Mouse (Mus musculus) liver, adult 2 months (tissue): ENCODE results near the gene Cdca8. TPM values are rescaled to one million over a fixed set of nuclear protein-coding genes. Genes with fewer than 3 reads are reported as not detected.

Experiments used
- DNase-seq: peaks from one replicate; pipeline ENCODE4 v3.0.0-alpha.2; 2011; ENCODE audit warnings: low read depth, low spot score; ENCODE audit errors: extremely low read depth
- H3K27ac ChIP-seq: fragments of 200-500 bp; replicated peaks from 2 replicates; pipeline ENCODE4 v1.5.1; 2012; ENCODE audit warnings: low read depth, mild to moderate bottlenecking, control low read depth, inconsistent platforms, low read length; ENCODE audit not compliant: insufficient read depth
- H3K27me3 ChIP-seq: fragments of 200-500 bp; 2 replicates; pipeline ENCODE4 v1.6.1; 2012; ENCODE audit warnings: mild to moderate bottlenecking, moderate library complexity, low read length, inconsistent platforms; ENCODE audit not compliant: control insufficient read depth, insufficient read depth
- H3K36me3 ChIP-seq: fragments of 200-500 bp; 2 replicates; pipeline ENCODE4 v1.6.1; 2012; ENCODE audit warnings: low read length, inconsistent platforms; ENCODE audit not compliant: control insufficient read depth, insufficient read depth
- H3K4me1 ChIP-seq: fragments of 200-500 bp; 2 replicates; pipeline ENCODE4 v1.6.1; 2011; ENCODE audit warnings: low read length; ENCODE audit not compliant: control insufficient read depth, insufficient read depth
- H3K4me3 ChIP-seq: fragments of 200-500 bp; 2 replicates; pipeline ENCODE4 v1.5.1; 2011; ENCODE audit warnings: low read depth, mild to moderate bottlenecking, control low read depth, low read length, moderate library complexity; ENCODE audit not compliant: insufficient read depth
- H3K79me2 ChIP-seq: fragments of 200-500 bp; 2 replicates; pipeline ENCODE4 v1.6.1; 2012; ENCODE audit warnings: inconsistent platforms, mild to moderate bottlenecking, low read length, moderate library complexity; ENCODE audit not compliant: control insufficient read depth, insufficient read depth
- H3K9ac ChIP-seq: fragments of 200-500 bp; 2 replicates; pipeline ENCODE4 v1.6.1; 2012; ENCODE audit warnings: low read depth, mild to moderate bottlenecking, control low read depth, inconsistent platforms, low read length
- CTCF ChIP-seq: fragments of 200-500 bp; IDR thresholded peaks from 2 replicates; pipeline ENCODE4 v1.5.1; 2011; ENCODE audit warnings: low read depth, low read length, control low read depth
- POLR2A ChIP-seq: fragments of 200-500 bp; IDR thresholded peaks from 2 replicates; pipeline ENCODE4 v1.6.1; 2011; ENCODE audit warnings: low read length, control low read depth; ENCODE audit not compliant: insufficient read depth; ENCODE audit errors: extremely low read depth
- WGBS: fragments of 180-500 bp; shearing (Covaris S2); methylation state at CpG from one replicate; pipeline ENCODE4 v1.1.7; 2018; 5-methylcytosine and 5-hydroxymethylcytosine counted together
- polyA plus RNA-seq: library from polyadenylated mRNA; depleted of rRNA; stranded (reverse); fragments of >200 nt; gene quantifications from 2 replicates; pipeline ENCODE4 v1.2.3, GENCODE M21; 2012
- total RNA-seq: library from RNA; depleted of rRNA; stranded (reverse); fragments of >200 nt; gene quantifications from 2 replicates; pipeline ENCODE4 v1.2.3, GENCODE M21; 2014

Cdca8 gene
- total and polyA plus RNA-seq, 2 experiments: 0.37 to 0.67 TPM

DNA sequence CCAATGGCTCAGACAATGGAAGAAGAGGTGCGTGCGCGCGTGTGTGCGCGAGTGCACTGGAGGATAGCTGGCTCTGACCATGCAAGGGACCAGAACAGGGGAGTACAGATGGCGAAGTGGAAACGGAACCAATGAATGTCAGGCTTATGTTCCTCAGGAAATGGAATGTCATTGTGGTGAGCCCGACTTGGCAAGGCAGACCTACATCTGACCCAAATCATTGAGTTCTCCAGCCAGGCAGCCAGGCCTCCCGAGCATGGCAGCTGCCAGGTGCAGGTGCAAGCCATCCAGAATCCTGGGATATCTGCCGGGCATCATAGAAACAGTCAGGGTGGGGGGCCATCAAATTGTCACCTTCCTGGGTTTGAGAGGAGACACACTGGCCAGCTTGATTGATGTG lies 21.8 kb upstream of the Cdca8 start:
- Histone ChIP-seq H3K36me3 (no peaks in the 10 kb centered on the region), H3K9ac (no peak overlapping the region), H3K27me3 (no peaks in the 10 kb centered on the region; the same call in 1 of the 2 replicates), H3K4me1 (no peaks in the 10 kb centered on the region), H3K4me3 (no peak overlapping the region), H3K27ac (no peak overlapping the region), H3K79me2 (no peaks in the 10 kb centered on the region)
- no peak for TF ChIP-seq CTCF
- no peak for TF ChIP-seq POLR2A
- 86% methylated on average over 11 of the region's 11 CpGs for WGBS
- DNase-seq: no peak

DNA sequence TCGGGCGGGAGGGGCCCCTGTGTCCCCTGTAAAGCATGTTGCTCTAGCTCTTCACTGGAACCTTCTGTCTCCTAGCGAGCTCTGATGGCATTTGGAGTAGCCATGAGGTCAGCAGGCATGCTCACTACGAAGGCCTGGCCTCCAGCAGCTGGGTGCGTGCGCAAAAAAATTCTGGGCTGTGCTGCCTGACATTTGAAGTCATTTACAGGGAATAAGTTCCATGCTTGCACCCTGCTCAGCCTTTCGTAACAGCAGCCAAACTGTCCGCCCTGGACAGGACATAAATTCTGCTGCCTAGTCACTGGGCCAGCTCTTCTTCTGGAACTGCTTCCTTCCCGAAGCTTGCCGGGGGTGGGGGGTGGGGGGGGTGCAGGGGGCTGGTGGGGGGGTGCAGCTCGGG lies 20.0 kb upstream of the Cdca8 start:
- Histone ChIP-seq H3K27ac (no peak overlapping the region), H3K4me1 (no peaks in the 10 kb centered on the region), H3K9ac (no peak overlapping the region), H3K27me3 (no peaks in the 10 kb centered on the region; the same call in 1 of the 2 replicates), H3K4me3 (no peak overlapping the region), H3K79me2 (no peaks in the 10 kb centered on the region), H3K36me3 (no peaks in the 10 kb centered on the region)
- WGBS: 60% methylated on average over 11 of the region's 11 CpGs
- no peak for DNase-seq
- no peak for TF ChIP-seq CTCF
- TF ChIP-seq POLR2A: no peak

DNA sequence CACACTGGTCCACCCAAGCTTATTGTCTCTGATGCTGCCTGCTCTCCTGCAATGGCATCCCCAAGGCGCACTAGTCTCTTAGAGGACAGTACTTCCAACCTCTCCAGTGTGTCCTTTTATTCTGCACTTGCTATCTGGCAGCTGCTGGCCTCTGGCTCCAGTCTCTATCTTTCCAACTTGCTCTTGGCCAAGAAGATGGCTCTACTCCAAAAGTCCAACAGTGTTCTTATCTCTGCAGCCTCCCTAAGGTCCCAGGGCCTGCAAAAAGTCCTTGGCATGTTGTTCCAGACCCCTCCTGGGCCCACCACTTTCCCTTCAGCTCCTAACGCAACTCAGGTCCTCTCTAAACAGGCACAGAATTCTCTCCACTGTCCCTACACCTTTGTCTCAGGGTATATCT lies 18.2 kb upstream of the Cdca8 start:
- H3K27me3 ChIP-seq: no peaks in the 10 kb centered on the region; the same call in 1 of the 2 replicates

DNA sequence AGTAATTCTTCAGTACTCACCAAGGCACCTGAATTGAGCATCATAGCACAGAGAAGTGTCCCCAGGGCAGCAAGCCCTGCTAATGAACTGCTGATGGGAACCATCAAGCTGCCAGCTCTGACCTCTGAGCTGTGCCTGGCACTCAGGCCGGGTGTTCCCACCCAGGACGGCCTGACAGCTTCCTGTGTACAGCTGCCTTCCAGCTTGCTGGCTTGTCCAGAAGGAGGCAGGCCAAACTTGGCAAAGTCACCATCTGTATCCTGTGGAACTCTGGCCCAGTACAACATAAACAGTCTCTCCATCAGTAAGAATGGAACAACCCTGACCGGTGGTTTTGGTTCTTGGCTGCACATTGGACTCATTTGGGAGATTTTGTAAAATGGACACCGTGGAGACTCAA lies 14.4 kb upstream of the Cdca8 start:
- Histone ChIP-seq H3K4me1 (no peaks in the 10 kb centered on the region), H3K79me2 (no peaks in the 10 kb centered on the region), H3K27ac (no peak overlapping the region), H3K9ac (no peak overlapping the region), H3K27me3 (no peaks in the 10 kb centered on the region), H3K36me3 (no peaks in the 10 kb centered on the region), H3K4me3 (no peak overlapping the region)
- TF ChIP-seq CTCF (no peak), POLR2A (no peak)
- DNase-seq: no peak
- 53% methylated on average over 4 of the region's 4 CpGs for WGBS

More for the DNA sequence above, 18.2 kb upstream of the Cdca8 start:
- TF ChIP-seq POLR2A (no peak), CTCF (no peak)
- DNase-seq: no peak
- no peaks in the 10 kb centered on the region for H3K79me2 ChIP-seq
- H3K36me3 ChIP-seq: no peaks in the 10 kb centered on the region
- no peaks in the 10 kb centered on the region for H3K4me1 ChIP-seq
- H3K9ac ChIP-seq: no peak overlapping the region
- WGBS: 63% methylated on average over 2 of the region's 2 CpGs
- H3K4me3 ChIP-seq: no peak overlapping the region
- no peak overlapping the region for H3K27ac ChIP-seq

DNA sequence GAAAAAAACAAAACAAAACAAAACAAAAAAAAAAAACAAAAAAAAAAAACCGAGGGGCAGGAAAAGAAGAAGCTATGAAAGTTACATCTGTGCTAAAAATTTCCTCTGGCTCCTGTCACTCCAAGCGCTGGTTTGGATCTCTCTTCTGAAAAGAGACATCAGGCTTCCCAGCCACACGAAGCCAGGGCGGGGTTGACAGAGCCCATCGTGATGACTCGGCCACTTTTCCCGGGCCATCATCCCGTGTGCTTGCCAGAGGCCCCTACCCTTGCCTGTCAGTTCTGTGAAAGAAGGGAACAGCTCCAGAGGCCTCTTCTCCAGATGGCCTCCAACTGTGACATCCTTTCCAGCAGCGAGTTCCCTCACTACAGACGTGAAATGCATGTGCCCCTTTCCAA lies 11.9 kb upstream of the Cdca8 start:
- Histone ChIP-seq H3K79me2 (no peaks in the 10 kb centered on the region), H3K4me3 (no peak overlapping the region), H3K27ac (no peak overlapping the region), H3K27me3 (no peaks in the 10 kb centered on the region), H3K4me1 (no peaks in the 10 kb centered on the region), H3K9ac (no peak overlapping the region), H3K36me3 (no peaks in the 10 kb centered on the region)
- TF ChIP-seq POLR2A (no peak), CTCF (no peak)
- WGBS: 48% methylated on average over 10 of the region's 10 CpGs
- no peak for DNase-seq

DNA sequence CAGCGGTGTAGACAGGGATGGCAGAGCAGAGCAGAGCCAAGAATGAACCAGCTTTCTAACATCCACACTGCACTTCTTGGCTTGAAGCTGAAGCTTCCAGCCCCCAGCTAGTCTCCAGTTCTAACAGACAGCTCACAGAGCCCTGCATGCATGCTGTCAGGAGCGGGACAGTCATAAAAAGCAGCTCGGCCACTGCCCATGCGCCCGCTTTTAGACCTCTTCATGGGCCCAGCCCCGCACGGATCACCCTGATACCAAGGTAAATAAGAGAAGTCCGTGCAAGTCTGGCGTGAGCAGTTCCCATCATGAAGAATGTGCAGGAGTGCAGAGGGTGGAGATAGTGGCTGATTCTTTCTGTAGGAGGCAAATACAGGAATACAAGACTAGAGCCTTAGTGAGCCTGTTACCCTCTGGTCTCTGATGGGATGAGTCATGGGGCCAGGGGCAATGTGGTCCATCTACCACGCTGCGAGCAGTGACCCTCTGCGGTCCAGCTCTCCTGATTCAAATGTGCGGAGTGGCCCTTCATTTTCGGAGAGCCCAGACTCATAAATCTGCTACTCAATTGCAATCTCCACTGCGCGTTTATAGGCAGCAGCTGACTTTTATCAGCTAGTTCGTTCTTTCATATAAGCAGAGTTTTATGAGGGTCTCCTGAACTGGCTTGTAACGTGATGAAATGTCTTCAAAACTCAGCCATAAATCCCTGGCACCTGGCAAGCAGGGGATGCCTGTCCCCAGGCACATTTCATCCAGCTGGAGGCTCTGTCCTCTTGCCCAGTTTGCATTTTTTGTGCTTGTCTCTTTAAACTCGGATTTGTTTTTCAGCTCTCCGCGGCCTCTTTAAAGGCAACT lies 11.3 kb upstream of the Cdca8 start:
- TF ChIP-seq POLR2A (no peak), CTCF (no peak)
- Histone ChIP-seq H3K79me2 (no peaks in the 10 kb centered on the region), H3K4me1 (no peaks in the 10 kb centered on the region), H3K27me3 (no peaks in the 10 kb centered on the region), H3K9ac (no peak overlapping the region), H3K4me3 (no peak overlapping the region), H3K36me3 (no peaks in the 10 kb centered on the region), H3K27ac (no peak overlapping the region)
- no peak for DNase-seq
- WGBS: 81% methylated on average over 21 of the region's 21 CpGs
